Mouse (Mus musculus): ENCODE data around the gene Ppp1r13l.
A peak's percentile ranks its signal among the peaks of the same experiment; 100 is the strongest.

Ppp1r13l gene

DNA sequence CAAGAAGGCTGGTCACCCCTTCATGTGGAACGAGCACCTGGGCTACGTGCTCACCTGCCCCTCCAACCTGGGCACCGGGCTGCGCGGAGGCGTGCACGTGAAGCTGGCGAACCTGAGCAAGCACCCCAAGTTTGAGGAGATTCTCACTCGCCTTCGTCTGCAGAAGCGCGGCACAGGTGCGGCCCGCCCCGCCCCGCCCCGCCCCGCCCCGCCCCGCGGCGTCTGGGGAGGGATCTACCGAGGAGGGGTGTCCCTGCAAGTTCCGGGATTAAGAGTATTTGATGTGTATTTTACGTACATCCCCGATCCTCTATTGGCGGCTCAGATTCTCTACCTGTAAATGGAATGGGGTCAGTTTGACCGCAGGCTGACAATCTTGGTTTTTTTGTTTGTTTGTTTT is 60.6 kb downstream of the Ppp1r13l start:
- DNase-seq: no peak

DNA sequence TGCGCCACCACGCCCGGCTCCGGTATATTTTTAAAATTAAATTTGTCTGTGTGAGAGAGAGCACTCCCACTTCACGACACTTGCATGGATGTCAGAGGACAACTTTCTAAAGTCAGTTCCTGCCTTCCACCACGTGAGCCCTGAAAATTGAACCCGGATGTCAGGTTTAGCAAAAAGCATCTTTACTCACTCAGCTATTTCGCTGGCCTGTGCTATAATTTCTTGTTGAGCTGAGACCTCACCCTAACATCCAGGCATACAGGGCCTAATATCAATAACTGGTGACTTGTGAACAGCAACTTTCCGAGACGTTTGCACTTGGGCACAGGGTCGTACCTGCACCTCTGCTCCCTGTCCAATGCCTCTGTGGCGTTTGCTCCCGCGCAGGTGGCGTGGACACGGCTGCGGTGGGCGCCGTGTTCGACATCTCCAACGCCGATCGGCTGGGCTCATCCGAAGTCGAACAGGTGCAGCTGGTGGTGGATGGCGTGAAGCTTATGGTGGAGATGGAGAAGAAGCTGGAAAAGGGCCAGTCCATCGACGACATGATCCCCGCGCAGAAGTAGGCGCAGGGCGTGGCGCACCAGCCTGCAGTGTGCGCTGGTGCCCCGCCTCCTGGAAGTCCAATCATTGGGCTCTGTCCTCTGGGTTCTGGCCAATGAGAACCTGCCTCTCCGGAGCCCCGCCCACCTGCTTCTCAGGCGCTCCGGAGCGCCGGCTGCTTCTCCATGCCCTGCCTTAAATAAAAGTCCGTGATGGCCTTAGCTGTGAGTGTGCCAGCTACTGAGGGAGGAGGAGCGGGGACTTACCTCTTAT is 61.5 kb downstream of the Ppp1r13l start:
- peak; percentile 70 to 78 for DNase-seq

GRCm38 (mm10) chr7:19423083-19423482 is 63.5 kb downstream of the Ppp1r13l start:
- no peak for DNase-seq

DNA sequence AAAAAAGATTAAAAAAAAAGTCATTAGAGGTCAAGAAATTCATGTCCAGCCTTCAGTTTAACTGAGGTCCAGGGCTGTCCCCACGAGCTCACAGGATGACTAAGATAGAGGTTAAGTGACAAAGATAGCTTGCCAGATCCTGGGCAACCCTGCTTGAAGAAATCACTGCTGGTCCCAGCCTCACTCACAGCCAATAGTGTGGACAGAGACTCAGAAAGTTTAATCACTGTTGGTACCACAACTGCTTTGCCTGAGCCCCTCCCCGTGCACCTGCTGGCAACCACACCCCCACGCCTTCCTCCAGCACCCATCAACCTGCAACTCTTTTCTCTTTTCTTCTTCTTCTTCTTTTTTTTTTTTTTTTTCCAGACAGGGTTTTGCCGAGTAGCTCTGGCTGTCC is 64.5 kb downstream of the Ppp1r13l start:
- no peak for DNase-seq

- DNase-seq: no peak
Measured at GRCm38 (mm10) chr7:19426349-19426748, 66.8 kb downstream of the Ppp1r13l start.

DNA sequence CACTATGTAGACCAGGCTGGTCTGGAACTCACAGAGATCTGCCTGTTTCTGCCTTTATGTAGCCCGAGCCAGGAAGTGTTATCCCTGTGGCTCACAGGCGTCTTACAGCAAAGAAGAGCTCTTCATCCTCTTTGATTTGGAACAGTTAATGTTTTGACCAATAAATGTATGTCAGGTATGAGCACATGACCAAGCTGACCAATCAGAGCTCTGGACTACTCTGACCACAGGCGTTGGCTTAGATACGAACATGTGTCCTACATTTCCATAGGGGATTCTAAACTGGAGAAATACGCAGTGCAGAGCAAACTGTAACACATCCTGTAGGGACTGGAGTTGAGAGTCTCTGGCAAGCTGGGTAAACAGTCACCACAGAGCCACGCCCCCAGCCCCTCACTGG is 67.3 kb downstream of the Ppp1r13l start:
- DNase-seq: no peak
